Mouse (Mus musculus) lung, adult 2 months (tissue): ENCODE data around the gene Setd7.

Experiments used
- CTCF ChIP-seq: fragments of 200-500 bp; IDR thresholded peaks from 2 replicates; pipeline ENCODE4 v1.5.1; 2011; ENCODE audit warnings: mild to moderate bottlenecking, low read length, control low read depth; ENCODE audit not compliant: insufficient read depth
- POLR2A ChIP-seq: fragments of 200-500 bp; IDR thresholded peaks from 2 replicates; pipeline ENCODE4 v1.6.1; 2011; ENCODE audit warnings: low read depth, mild to moderate bottlenecking, control low read depth, low read length, borderline replicate concordance; ENCODE audit errors: extremely low read depth

DNA sequence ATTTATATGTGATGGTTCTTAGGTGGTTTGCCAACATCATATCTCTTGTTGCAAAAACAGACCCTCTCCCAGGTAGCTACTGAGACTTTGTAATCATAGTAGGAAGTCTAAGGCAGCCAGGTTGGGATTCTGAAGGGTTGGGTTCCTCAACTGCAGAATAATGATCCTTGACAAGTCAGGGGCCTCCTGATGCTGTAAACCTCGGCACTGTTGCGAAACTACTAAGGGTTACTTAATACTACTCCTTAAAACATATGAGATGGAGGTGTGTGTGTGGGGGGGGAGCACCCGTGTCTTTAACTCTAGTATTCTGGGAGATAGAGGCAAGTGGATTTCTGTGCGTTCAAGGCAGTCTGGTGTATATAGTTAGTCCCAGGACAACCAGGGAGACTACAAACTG is 75.3 kb downstream of the Setd7 start:
- no peak for TF ChIP-seq CTCF
- TF ChIP-seq POLR2A: no peak
